22 mouse cellular contexts compared by ENCODE assay signal in the genomic region with DNA sequence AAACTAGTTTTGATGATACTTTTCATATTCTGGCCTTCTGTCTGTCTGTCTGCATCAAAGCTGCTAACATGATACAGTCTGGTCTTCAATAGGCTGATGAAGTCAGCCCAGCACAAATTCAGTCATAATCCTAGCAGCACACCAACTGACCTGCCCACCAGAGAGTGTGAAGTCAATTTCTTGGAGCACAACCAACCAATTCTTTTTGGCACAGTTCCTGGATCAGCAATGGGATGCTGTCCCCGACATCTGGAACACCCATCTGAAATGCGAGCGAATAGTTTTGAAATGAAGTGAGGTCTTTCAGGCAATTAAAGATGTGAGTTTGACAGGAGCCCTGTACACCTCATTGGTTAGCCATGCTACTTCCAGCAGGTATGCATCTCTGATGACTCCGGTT.
DNase-seq lines count a peak whose midpoint lies in the region; ATAC-seq and TF ChIP-seq lines count a peak whose summit lies in the region.
"Had no signal": no experiment of that assay in that cellular context is flagged by ENCODE, and none has a peak within 500 bp of the region (broad histone marks: within the 10 kb centered on the region; RNA-seq: fewer than 3 reads in every experiment).

No protein-coding gene starts in this region.

- peak; percentile 22 for DNase-seq in gastrocnemius, adult 18-20 months (ENCODE audit: low spot score)
- no peak for DNase-seq in gastrocnemius, adult 2 months
- DNase-seq in kidney, adult 18-20 months: no peak
- DNase-seq in lung, postnatal 10 days: peak; percentile 12
- no peak for DNase-seq in lung, adult 2 months
- no peak for DNase-seq in hindbrain, embryonic 14.5 days (ENCODE audit: low spot score)
- no peak for DNase-seq in left cerebral cortex, postnatal 4 days
- DNase-seq: adrenal gland, postnatal 10 days; adrenal gland, postnatal 36 days; cerebellum, adult 18-20 months; cerebellum, adult 9-10 months; cerebellum, postnatal 14 days; gastrocnemius, postnatal 25 days; heart, adult 2 months had no signal

- ATAC-seq in kidney, embryonic 16.5 days (ENCODE audit: low FRiP score, low TSS enrichment): 0 out of 2 replicates have a peak, but pooled peaks have one; percentile 59
- no peak for ATAC-seq in hindbrain, embryonic 14.5 days (ENCODE audit: low FRiP score)
- ATAC-seq: forebrain, embryonic 13.5 days; forebrain, embryonic 16.5 days; hindbrain, embryonic 16.5 days; Patski had no signal

- no peak overlapping the region for H3K27ac ChIP-seq in gastrocnemius, adult 2 months
- H3K27ac ChIP-seq in kidney, embryonic 16.5 days (ENCODE audit: low read length): no peak overlapping the region
- H3K27ac ChIP-seq in hindbrain, embryonic 14.5 days: no peak overlapping the region
- H3K27ac ChIP-seq: forebrain, embryonic 10.5 days; forebrain, embryonic 13.5 days; heart, adult 2 months; heart, embryonic 10.5 days; hindbrain, embryonic 12.5 days had no signal

- H3K27me3 ChIP-seq in kidney, embryonic 16.5 days (ENCODE audit: insufficient read depth, low read length): no peaks in the 10 kb centered on the region
- no peaks in the 10 kb centered on the region for H3K27me3 ChIP-seq in hindbrain, embryonic 14.5 days (ENCODE audit: control insufficient read depth, insufficient read depth, low read length)
- H3K27me3 ChIP-seq: forebrain, embryonic 13.5 days; hindbrain, embryonic 12.5 days; Patski had no signal

- intact Hi-C loops in gastrocnemius, adult 2 months (cut with DNase I): no loop called here
- intact Hi-C loops in left cerebral cortex, postnatal 4 days (cut with DNase I): no loop called here

- no peak for TF ChIP-seq CTCF in gastrocnemius, adult 2 months (IDR thresholded peaks at IDR 0.05)
- no peak for TF ChIP-seq CTCF in lung, adult 2 months (IDR thresholded peaks at IDR 0.05; ENCODE audit: insufficient read depth, low read length)

- no peaks in the 10 kb centered on the region for H3K36me3 ChIP-seq in kidney, embryonic 16.5 days (ENCODE audit: insufficient read depth, low read length)
- no peaks in the 10 kb centered on the region for H3K36me3 ChIP-seq in hindbrain, embryonic 14.5 days (replicated peaks; ENCODE audit: control insufficient read depth, insufficient read depth)
- H3K36me3 ChIP-seq: forebrain, embryonic 10.5 days; heart, embryonic 10.5 days; hindbrain, embryonic 12.5 days had no signal

- TF ChIP-seq POLR2A in lung, adult 2 months (IDR thresholded peaks at IDR 0.05; ENCODE audit: borderline replicate concordance, extremely low read depth, low read depth, low read length): no peak

- no peak overlapping the region for H3K4me2 ChIP-seq in kidney, embryonic 16.5 days (replicated peaks; ENCODE audit: low read depth, low read length)
- no peak overlapping the region for H3K4me2 ChIP-seq in hindbrain, embryonic 14.5 days (replicated peaks)
- H3K4me2 ChIP-seq: forebrain, embryonic 13.5 days; hindbrain, embryonic 12.5 days had no signal

- H3K4me1 ChIP-seq in kidney, embryonic 16.5 days (ENCODE audit: insufficient read depth, low read length): no peaks in the 10 kb centered on the region
- no peaks in the 10 kb centered on the region; the same call in none of the 2 replicates for H3K4me1 ChIP-seq in lung, adult 2 months (ENCODE audit: control insufficient read depth, insufficient read depth, low read length)
- no peaks in the 10 kb centered on the region for H3K4me1 ChIP-seq in hindbrain, embryonic 14.5 days (replicated peaks; ENCODE audit: control insufficient read depth, insufficient read depth, low read length)
- H3K4me1 ChIP-seq: forebrain, embryonic 13.5 days; heart, embryonic 10.5 days; hindbrain, embryonic 12.5 days had no signal

- no peak overlapping the region for H3K4me3 ChIP-seq in gastrocnemius, adult 2 months
- no peak overlapping the region for H3K4me3 ChIP-seq in kidney, embryonic 16.5 days (ENCODE audit: low read length)
- no peak overlapping the region for H3K4me3 ChIP-seq in lung, adult 2 months (replicated peaks; ENCODE audit: extremely low read depth, low read depth, low read length)
- no peak overlapping the region for H3K4me3 ChIP-seq in hindbrain, embryonic 14.5 days (replicated peaks; ENCODE audit: low read length)
- H3K4me3 ChIP-seq: forebrain, embryonic 10.5 days; forebrain, embryonic 13.5 days; heart, adult 2 months; heart, embryonic 10.5 days; hindbrain, embryonic 12.5 days had no signal

- WGBS in kidney, embryonic 16.5 days: 57% methylated on average over 4 of the region's 4 CpGs
- 73% methylated on average over 4 of the region's 4 CpGs for WGBS in lung, adult 2 months
- 86% methylated on average over 4 of the region's 4 CpGs for WGBS in hindbrain, embryonic 14.5 days

- H3K9ac ChIP-seq in kidney, embryonic 16.5 days (replicated peaks; ENCODE audit: low read length): no peak overlapping the region
- H3K9ac ChIP-seq in hindbrain, embryonic 14.5 days: no peak overlapping the region
- H3K9ac ChIP-seq: forebrain, embryonic 13.5 days; hindbrain, embryonic 12.5 days had no signal

- no peaks in the 10 kb centered on the region for H3K9me3 ChIP-seq in kidney, embryonic 16.5 days (ENCODE audit: low read length)
- no peaks in the 10 kb centered on the region for H3K9me3 ChIP-seq in hindbrain, embryonic 14.5 days (ENCODE audit: control insufficient read depth, low read length)
- H3K9me3 ChIP-seq: forebrain, embryonic 10.5 days; forebrain, embryonic 13.5 days; heart, embryonic 10.5 days; hindbrain, embryonic 12.5 days had no signal

Comparison
In these comparisons a context has a peak if more than half of its experiments do, and no peak if none do; other contexts are left out.
1. DNase-seq: peak in gastrocnemius, adult 18-20 months (single experiment) and lung, postnatal 10 days (single experiment); none in gastrocnemius, adult 2 months (single experiment), kidney, adult 18-20 months (single experiment), lung, adult 2 months (single experiment), hindbrain, embryonic 14.5 days (single experiment) and left cerebral cortex, postnatal 4 days (single experiment).